Mouse (Mus musculus) urinary bladder, adult 18-20 months (tissue): ENCODE measurements at regions not wholly inside any gene's neighbourhood (a gene's known extent, or its start where the extent isn't known, plus 50 kb on each side); places are given as distances from the start of the nearest gene placed in this dataset.
A peak's percentile ranks its signal among the peaks of the same experiment; 100 is the strongest.
"Not testable (repeated sequence)": the region's sequence is repeated elsewhere in the genome, so short reads cannot be mapped to it uniquely, and the experiment has no call there.

Experiments used
- DNase-seq, 2 experiments: peaks; one replicate each; pipeline ENCODE4 v3.0.0; 2022; ENCODE audit warnings: low spot score in 2 of 2, mixed read lengths in 2 of 2

- no peak for DNase-seq
These were observed 138.3 kb upstream of the Rybp start for GRCm38 (mm10) chr6:100425551-100425950.

- DNase-seq = peak in 1 of 2 experiments; percentile 16
These were observed 137.6 kb upstream of the Rybp start for GRCm38 (mm10) chr6:100424788-100425403.

GRCm38 (mm10) chr6:100424181-100424580, 136.9 kb upstream of the Rybp start:
- DNase-seq = no peak

- no peak for DNase-seq
These were observed 136.4 kb upstream of the Rybp start for GRCm38 (mm10) chr6:100423636-100424035.

- DNase-seq = no peak
These were observed 135.3 kb upstream of the Rybp start for GRCm38 (mm10) chr6:100422603-100423002.

- DNase-seq = no peak
These were observed 134.7 kb upstream of the Rybp start for GRCm38 (mm10) chr6:100421706-100422578.

GRCm38 (mm10) chr6:100420602-100421001, 133.3 kb upstream of the Rybp start:
- DNase-seq = no peak

GRCm38 (mm10) chr6:100419782-100420540, 132.7 kb upstream of the Rybp start:
- no peak for DNase-seq

- DNase-seq = no peak
These were observed 128.8 kb upstream of the Rybp start for GRCm38 (mm10) chr6:100416046-100416445.

GRCm38 (mm10) chr6:100415514-100415913, 128.2 kb upstream of the Rybp start:
- no peak for DNase-seq

GRCm38 (mm10) chr6:100414836-100415235, 127.6 kb upstream of the Rybp start:
- no peak for DNase-seq

GRCm38 (mm10) chr6:100412486-100412885, 125.2 kb upstream of the Rybp start:
- no peak for DNase-seq

- DNase-seq = no peak
These were observed 124.7 kb upstream of the Rybp start for GRCm38 (mm10) chr6:100411968-100412367.

GRCm38 (mm10) chr6:100410067-100410631, 122.9 kb upstream of the Rybp start:
- no peak for DNase-seq

- DNase-seq = no peak
These were observed 121.5 kb upstream of the Rybp start for GRCm38 (mm10) chr6:100408826-100409225.

- no peak for DNase-seq
These were observed 119.2 kb upstream of the Rybp start for GRCm38 (mm10) chr6:100406504-100406903.

- no peak for DNase-seq
These were observed 116.9 kb upstream of the Rybp start for GRCm38 (mm10) chr6:100404161-100404560.

- DNase-seq = no peak
These were observed 115.4 kb upstream of the Rybp start for GRCm38 (mm10) chr6:100402716-100403115.

- DNase-seq = no peak
These were observed 114.4 kb upstream of the Rybp start for GRCm38 (mm10) chr6:100401728-100402127.

- not testable (repeated sequence) for DNase-seq
These were observed 112.1 kb upstream of the Rybp start for GRCm38 (mm10) chr6:100399387-100399786.

- DNase-seq = no peak
These were observed 109.3 kb upstream of the Rybp start for GRCm38 (mm10) chr6:100396311-100397200.
